Mouse (Mus musculus): ENCODE results near the gene Hgf. TPM values are rescaled to one million over a fixed set of nuclear protein-coding genes. Genes with fewer than 3 reads are reported as not detected.

Gene Hgf
- total RNA-seq, 2 experiments from 2014 or later = 2.9 to 3.3 TPM

Other genes starting within 250 kb of the Hgf start
- not detected for gene Gm28710, start 238.3 kb downstream of the Hgf start, total RNA-seq (2021)

Measured in gastrocnemius, postnatal 4 days (tissue).